Mouse (Mus musculus) adrenal gland, adult 2 months (tissue): ENCODE data around the gene Brsk1. TPM values are rescaled to one million over a fixed set of nuclear protein-coding genes. Genes with fewer than 3 reads are reported as not detected.

Experiments used
- polyA plus RNA-seq: library from polyadenylated mRNA; depleted of rRNA; stranded (reverse); fragments of >200 nt; gene quantifications from 2 replicates; pipeline ENCODE4 v1.2.3, GENCODE M21; 2012; rRNA removed
- total RNA-seq, 2 experiments: library from RNA; stranded (reverse); gene quantifications; 2 replicates each; pipeline ENCODE4 v1.2.3; 2021

Gene Brsk1
- total and polyA plus RNA-seq, 3 experiments, result 3.1 to 8.3 (median 6.5) TPM

Other genes with a start within 250 kb of the Brsk1 start
- gene Rdh13, start 245.0 kb upstream of the Brsk1 start, total RNA-seq, result 10 to 100 TPM; 17.5 to 19.7 TPM
- 11.5 and 13.1 TPM in 2 replicates for gene Rdh13, start 245.0 kb upstream of the Brsk1 start, polyA plus RNA-seq
- gene Eps8l1, start 229.9 kb upstream of the Brsk1 start, total RNA-seq, result 1 to 10 TPM; 5.2 to 6.9 TPM
- gene Eps8l1, start 229.9 kb upstream of the Brsk1 start, polyA plus RNA-seq, result 2.5 and 5.0 TPM in 2 replicates
- gene Ppp1r12c, start 188.9 kb upstream of the Brsk1 start, total RNA-seq, result 100 to 1,000 TPM in 1 of 2 experiments, 10 to 100 TPM in 1; 93.3 to 102 TPM
- 101 and 164 TPM in 2 replicates for gene Ppp1r12c, start 188.9 kb upstream of the Brsk1 start, polyA plus RNA-seq
- 1 to 10 TPM in 1 of 2 experiments, under 1 TPM in 1; 0.37 to 1.6 TPM for gene Tnnt1, start 174.2 kb upstream of the Brsk1 start, total RNA-seq
- 0.17 TPM in 1 of 2 replicates, not detected in the other for gene Tnnt1, start 174.2 kb upstream of the Brsk1 start, polyA plus RNA-seq
- gene Tnni3, start 166.4 kb upstream of the Brsk1 start, total RNA-seq, result 1 to 10 TPM in 1 of 2 experiments, not detected in 1; 1.7 TPM
- gene Tnni3, start 166.4 kb upstream of the Brsk1 start, polyA plus RNA-seq, result 3.3 and 4.7 TPM in 2 replicates
- under 1 TPM; 0.66 to 0.98 TPM for gene Dnaaf3, start 158.2 kb upstream of the Brsk1 start, total RNA-seq
- 2.7 and 3.0 TPM in 2 replicates for gene Dnaaf3, start 158.2 kb upstream of the Brsk1 start, polyA plus RNA-seq
- gene Syt5, start 143.1 kb upstream of the Brsk1 start, total RNA-seq, result 10 to 100 TPM in 1 of 2 experiments, 1 to 10 TPM in 1; 7.7 to 11.6 TPM
- 4.1 and 5.2 TPM in 2 replicates for gene Syt5, start 143.1 kb upstream of the Brsk1 start, polyA plus RNA-seq
- not detected for gene Ptprh, start 86.6 kb upstream of the Brsk1 start, total RNA-seq
- gene Ptprh, start 86.6 kb upstream of the Brsk1 start, polyA plus RNA-seq, result not detected in 2 replicates
- gene Tmem86b, start 59.2 kb upstream of the Brsk1 start, total RNA-seq, result 1 to 10 TPM; 5.2 to 7.4 TPM
- 11.6 and 17.8 TPM in 2 replicates for gene Tmem86b, start 59.2 kb upstream of the Brsk1 start, polyA plus RNA-seq
- gene Ppp6r1, start 31.6 kb upstream of the Brsk1 start, total RNA-seq, result 10 to 100 TPM; 81.8 to 92.3 TPM
- gene Ppp6r1, start 31.6 kb upstream of the Brsk1 start, polyA plus RNA-seq, result 114 and 134 TPM in 2 replicates
- gene Hspbp1, start 5.5 kb upstream of the Brsk1 start, total RNA-seq, result 10 to 100 TPM; 38.2 to 50.8 TPM
- gene Hspbp1, start 5.5 kb upstream of the Brsk1 start, polyA plus RNA-seq, result 65.6 and 73.2 TPM in 2 replicates
- gene Tmem150b, start 34.6 kb downstream of the Brsk1 start, total RNA-seq, result under 1 TPM; 0.40 to 0.55 TPM
- 0.30 and 0.42 TPM in 2 replicates for gene Tmem150b, start 34.6 kb downstream of the Brsk1 start, polyA plus RNA-seq
- gene Kmt5c, start 49.5 kb downstream of the Brsk1 start, total RNA-seq, result 10 to 100 TPM; 27.9 to 35.2 TPM
- 162 and 205 TPM in 2 replicates for gene Kmt5c, start 49.5 kb downstream of the Brsk1 start, polyA plus RNA-seq
- gene Cox6b2, start 62.5 kb downstream of the Brsk1 start, total RNA-seq, result 10 to 100 TPM in 1 of 2 experiments, 1 to 10 TPM in 1; 7.4 to 10.4 TPM
- gene Cox6b2, start 62.5 kb downstream of the Brsk1 start, polyA plus RNA-seq, result 7.9 and 13.2 TPM in 2 replicates
- gene Fam71e2, start 80.7 kb downstream of the Brsk1 start, total RNA-seq, result not detected
- gene Fam71e2, start 80.7 kb downstream of the Brsk1 start, polyA plus RNA-seq, result not detected in 2 replicates
- under 1 TPM in 1 of 2 experiments, not detected in 1; 0.48 TPM for gene Il11, start 92.3 kb downstream of the Brsk1 start, total RNA-seq
- 0.54 and 0.71 TPM in 2 replicates for gene Il11, start 92.3 kb downstream of the Brsk1 start, polyA plus RNA-seq
- gene Tmem190, start 92.3 kb downstream of the Brsk1 start, total RNA-seq, result not detected
- not detected in 2 replicates for gene Tmem190, start 92.3 kb downstream of the Brsk1 start, polyA plus RNA-seq
- gene Tmem238, start 99.1 kb downstream of the Brsk1 start, total RNA-seq, result 10 to 100 TPM; 10.2 to 10.8 TPM
- gene Tmem238, start 99.1 kb downstream of the Brsk1 start, polyA plus RNA-seq, result 144 and 180 TPM in 2 replicates
- 1,000 to 10,000 TPM in 1 of 2 experiments, 100 to 1,000 TPM in 1; 958 to 1,234 TPM for gene Rpl28, start 102.3 kb downstream of the Brsk1 start, total RNA-seq
- 237 and 255 TPM in 2 replicates for gene Rpl28, start 102.3 kb downstream of the Brsk1 start, polyA plus RNA-seq
- 100 to 1,000 TPM in 1 of 2 experiments, 10 to 100 TPM in 1; 98.1 to 140 TPM for gene Ube2s, start 122.0 kb downstream of the Brsk1 start, total RNA-seq
- gene Ube2s, start 122.0 kb downstream of the Brsk1 start, polyA plus RNA-seq, result 148 and 156 TPM in 2 replicates
- 1 to 10 TPM; 1.9 TPM for gene Shisa7, start 154.1 kb downstream of the Brsk1 start, total RNA-seq
- gene Shisa7, start 154.1 kb downstream of the Brsk1 start, polyA plus RNA-seq, result 2.9 and 4.0 TPM in 2 replicates
- 10 to 100 TPM; 10.9 to 23.8 TPM for gene Isoc2b, start 179.7 kb downstream of the Brsk1 start, total RNA-seq
- 75.4 and 78.2 TPM in 2 replicates for gene Isoc2b, start 179.7 kb downstream of the Brsk1 start, polyA plus RNA-seq
- gene Isoc2a, start 186.5 kb downstream of the Brsk1 start, total RNA-seq, result 10 to 100 TPM; 35.5 to 43.4 TPM
- 43.5 and 45.6 TPM in 2 replicates for gene Isoc2a, start 186.5 kb downstream of the Brsk1 start, polyA plus RNA-seq
- under 1 TPM; 0.23 to 0.45 TPM for gene Gm36210, start 215.9 kb downstream of the Brsk1 start, total RNA-seq
- gene Gm36210, start 215.9 kb downstream of the Brsk1 start, polyA plus RNA-seq, result 0.27 TPM in 1 of 2 replicates, not detected in the other
- 10 to 100 TPM; 15.1 to 19.2 TPM for gene Zfp628, start 224.6 kb downstream of the Brsk1 start, total RNA-seq
- gene Zfp628, start 224.6 kb downstream of the Brsk1 start, polyA plus RNA-seq, result 35.6 and 41.3 TPM in 2 replicates
- 1 to 10 TPM; 8.4 to 9.2 TPM for gene Nat14, start 231.4 kb downstream of the Brsk1 start, total RNA-seq
- gene Nat14, start 231.4 kb downstream of the Brsk1 start, polyA plus RNA-seq, result 11.4 and 20.0 TPM in 2 replicates
- gene Ssc5d, start 235.2 kb downstream of the Brsk1 start, total RNA-seq, result 1 to 10 TPM; 2.2 to 2.3 TPM
- gene Ssc5d, start 235.2 kb downstream of the Brsk1 start, polyA plus RNA-seq, result 2.9 and 3.1 TPM in 2 replicates